Mouse (Mus musculus) neural tube, embryonic 10.5 days (tissue): ENCODE measurements around the gene Cxadr.

Experiments used
- DNase-seq: peaks from one replicate; pipeline ENCODE4 v3.0.0-alpha.2; 2017; ENCODE audit warnings: low spot score; ENCODE audit errors: extremely low spot score

The Cxadr gene

GRCm38 (mm10) chr16:78301183-78301830 is at the start of gene Cxadr:
TSS of gene Cxadr (plus strand) at chr16:78301489.
- peak; percentile 90 for DNase-seq

- no peak for DNase-seq
Observed at GRCm38 (mm10) chr16:78258989-78259388, 42.3 kb upstream of the Cxadr start.

- DNase-seq: no peak
Observed at GRCm38 (mm10) chr16:78260070-78260879, 41.0 kb upstream of the Cxadr start.

- DNase-seq: no peak
Observed at GRCm38 (mm10) chr16:78261520-78261919, 39.8 kb upstream of the Cxadr start.

GRCm38 (mm10) chr16:78264442-78265150 is 36.7 kb upstream of the Cxadr start:
- peak; percentile 45 for DNase-seq

- peak; percentile 53 for DNase-seq
Observed at GRCm38 (mm10) chr16:78265151-78265590, 36.1 kb upstream of the Cxadr start.

- no peak for DNase-seq
Observed at GRCm38 (mm10) chr16:78265826-78266225, 35.5 kb upstream of the Cxadr start.

GRCm38 (mm10) chr16:78267453-78267852 is 33.8 kb upstream of the Cxadr start:
- no peak for DNase-seq

- DNase-seq: no peak
Observed at GRCm38 (mm10) chr16:78268167-78268566, 33.1 kb upstream of the Cxadr start.

GRCm38 (mm10) chr16:78274825-78275455 is 26.3 kb upstream of the Cxadr start:
- no peak for DNase-seq

GRCm38 (mm10) chr16:78277567-78277966 is 23.7 kb upstream of the Cxadr start:
- no peak for DNase-seq

- DNase-seq: no peak
Observed at GRCm38 (mm10) chr16:78280093-78280881, 21.0 kb upstream of the Cxadr start.

- DNase-seq: no peak
Observed at GRCm38 (mm10) chr16:78283231-78283630, 18.1 kb upstream of the Cxadr start.

- no peak for DNase-seq
Observed at GRCm38 (mm10) chr16:78294051-78294450, 7.2 kb upstream of the Cxadr start.

- DNase-seq: no peak
Observed at GRCm38 (mm10) chr16:78294606-78295275, 6.5 kb upstream of the Cxadr start.

- no peak for DNase-seq
Observed at GRCm38 (mm10) chr16:78295601-78296000, 5.7 kb upstream of the Cxadr start.

GRCm38 (mm10) chr16:78296114-78296513 is 5.2 kb upstream of the Cxadr start:
- DNase-seq: no peak

GRCm38 (mm10) chr16:78301831-78302677 is 765 bp downstream of the Cxadr start:
- DNase-seq: no peak

GRCm38 (mm10) chr16:78302678-78303050 is 1.4 kb downstream of the Cxadr start:
- no peak for DNase-seq
